Mouse (Mus musculus): ENCODE measurements around the gene Id4.

The Id4 gene

DNA sequence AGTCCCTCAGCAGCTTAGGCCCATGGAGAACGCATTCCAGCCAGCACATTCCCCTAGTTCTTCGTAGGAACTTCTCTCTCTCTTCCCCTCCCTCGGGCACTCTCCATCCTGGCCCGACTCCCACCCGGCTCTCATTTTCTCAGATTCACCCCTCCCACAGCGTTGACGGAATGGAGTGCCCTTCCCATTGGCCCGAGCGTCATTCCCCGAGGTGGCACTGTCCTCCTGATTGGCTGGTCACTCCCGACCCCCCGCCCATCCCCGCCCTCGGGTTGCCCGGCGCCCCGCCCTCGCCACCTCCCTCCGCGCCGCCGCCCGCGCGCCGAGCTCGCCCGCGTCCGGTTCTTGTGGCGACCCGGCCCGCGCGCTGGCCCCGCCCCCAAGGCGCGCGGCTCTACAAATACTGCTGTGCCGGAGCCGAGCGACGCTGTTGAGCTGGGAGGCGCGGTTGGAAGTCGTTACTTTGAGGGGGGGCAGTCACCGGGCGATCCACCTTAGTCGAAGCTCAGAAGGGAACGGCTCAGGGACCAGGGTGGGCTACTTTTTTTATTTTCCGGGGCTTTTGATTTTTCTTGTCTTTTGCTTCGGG, at the start of gene Id4:
Gene Id4 (plus strand): TSS at position 539 of the 589 bp plus-strand sequence.
- peak; percentile 91 for DNase-seq (ENCODE audit: low spot score)

DNA sequence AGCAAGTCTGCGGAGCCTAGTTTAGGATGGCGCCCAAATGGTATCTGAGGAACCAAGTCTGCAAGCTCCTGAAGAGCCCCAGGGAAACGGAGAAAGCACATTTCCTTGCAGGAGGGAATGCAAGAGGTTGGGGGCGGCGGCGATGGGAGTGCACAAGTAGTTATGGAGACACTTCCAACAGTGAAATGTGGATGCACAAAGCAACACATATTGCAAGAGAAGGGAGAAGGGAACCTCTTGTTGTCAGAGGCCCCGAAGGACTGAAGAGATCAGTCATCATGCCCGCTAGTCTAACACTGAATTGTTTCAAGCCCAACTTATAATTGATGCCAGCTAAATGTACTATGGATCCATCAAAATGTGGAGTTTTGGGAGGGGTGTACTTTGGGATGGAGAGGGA, 33.9 kb upstream of the Id4 start:
- DNase-seq (ENCODE audit: low spot score): no peak

DNA sequence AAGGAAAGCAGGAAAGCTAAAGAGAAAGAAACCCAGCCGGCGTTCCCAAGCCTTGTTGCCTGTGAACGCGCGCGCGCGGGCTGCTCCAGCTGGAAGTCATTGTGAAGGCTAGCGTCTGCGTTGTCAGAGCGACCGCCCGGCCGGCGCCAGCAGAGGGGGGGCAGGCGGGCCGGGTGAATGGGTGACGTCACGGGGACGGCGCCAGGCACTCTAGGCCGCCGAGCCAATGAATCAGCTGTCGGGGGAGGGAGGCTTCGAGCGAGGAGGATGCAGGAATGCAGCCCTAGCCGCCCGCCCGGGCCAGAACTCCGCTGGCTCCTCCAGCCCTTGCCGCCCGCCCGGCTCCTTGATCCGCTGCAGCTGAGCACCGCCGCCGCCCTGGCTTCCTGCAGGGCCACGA, 33.3 kb upstream of the Id4 start:
- peak; percentile 94 for DNase-seq (ENCODE audit: low spot score)

DNA sequence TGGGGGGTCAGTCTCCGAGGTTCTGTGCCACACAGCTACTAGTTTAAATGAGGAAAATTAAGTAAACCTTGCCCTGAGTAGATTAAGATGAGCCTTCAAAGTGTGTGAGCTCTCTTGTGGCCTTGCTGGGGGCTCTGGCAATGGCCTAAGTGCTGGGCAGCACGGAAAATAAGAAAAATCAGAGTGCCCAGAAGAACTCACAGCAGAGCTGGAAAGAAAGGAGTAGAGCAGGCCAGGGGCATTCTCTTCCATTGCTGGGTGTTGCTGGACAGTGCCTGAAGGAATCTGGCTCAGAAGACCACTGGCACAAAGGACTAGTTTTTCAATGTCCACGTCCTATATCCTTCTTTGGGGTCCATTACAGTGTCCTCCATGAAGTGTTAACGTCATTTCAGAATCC, 32.9 kb upstream of the Id4 start:
- DNase-seq (ENCODE audit: low spot score): no peak

DNA sequence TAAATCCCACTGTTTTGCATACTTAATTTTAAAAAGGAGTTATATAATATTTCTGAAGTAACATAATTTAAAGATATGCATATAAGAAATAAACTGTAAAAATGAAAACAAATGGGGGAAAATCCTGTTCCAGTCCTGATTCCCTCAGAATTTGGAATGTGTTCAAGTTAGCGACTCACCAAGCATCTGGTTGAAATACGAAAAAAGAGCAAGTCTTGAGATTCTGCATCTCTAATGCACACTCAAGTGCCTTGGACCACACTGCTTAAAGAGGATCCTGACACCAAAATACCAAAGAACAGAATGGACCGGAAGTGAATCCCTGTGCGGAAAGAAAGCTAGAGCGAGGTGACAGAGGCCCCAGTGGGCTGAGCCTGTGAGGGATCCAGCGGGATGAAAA, 30.0 kb upstream of the Id4 start:
- no peak for DNase-seq (ENCODE audit: low spot score)

DNA sequence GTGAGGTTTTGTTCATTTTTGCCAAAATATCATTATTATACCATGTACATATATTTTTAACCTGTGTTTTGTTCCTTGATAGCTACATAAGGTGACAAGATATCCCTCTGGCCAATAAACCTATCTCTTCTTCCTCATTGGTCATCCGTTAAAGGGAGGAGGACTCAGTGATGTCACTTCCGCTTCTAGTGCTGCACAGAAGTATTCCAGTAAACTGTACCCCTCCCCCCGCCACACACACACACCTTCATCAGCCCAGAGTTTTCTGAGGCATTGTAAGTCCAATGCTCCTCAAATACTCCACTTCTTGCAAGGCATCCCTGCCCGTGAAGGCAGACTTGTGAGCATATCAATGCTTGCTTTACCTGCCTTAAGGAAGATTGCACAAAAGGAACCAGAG, 24.6 kb upstream of the Id4 start:
- no peak for DNase-seq (ENCODE audit: low spot score)

DNA sequence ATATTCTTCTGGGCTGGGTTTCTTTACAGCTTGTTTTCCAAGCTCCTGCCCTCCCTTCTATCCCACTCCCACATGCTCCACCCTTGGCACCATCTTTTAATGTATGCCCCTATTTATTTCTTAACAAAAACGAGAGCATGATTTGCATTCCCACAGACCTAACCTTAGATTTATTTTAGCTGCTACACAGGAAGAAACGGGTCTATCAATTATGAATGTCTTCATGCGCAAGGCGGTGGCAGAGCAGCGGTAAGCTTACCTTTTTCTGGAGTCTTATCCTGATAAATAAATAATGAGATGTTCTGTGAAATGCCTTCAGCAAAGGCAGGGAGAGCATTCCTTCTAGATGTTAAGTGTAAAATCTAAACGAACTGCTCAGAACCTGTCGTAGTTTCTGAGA, 24.2 kb upstream of the Id4 start:
- DNase-seq (ENCODE audit: low spot score): no peak

DNA sequence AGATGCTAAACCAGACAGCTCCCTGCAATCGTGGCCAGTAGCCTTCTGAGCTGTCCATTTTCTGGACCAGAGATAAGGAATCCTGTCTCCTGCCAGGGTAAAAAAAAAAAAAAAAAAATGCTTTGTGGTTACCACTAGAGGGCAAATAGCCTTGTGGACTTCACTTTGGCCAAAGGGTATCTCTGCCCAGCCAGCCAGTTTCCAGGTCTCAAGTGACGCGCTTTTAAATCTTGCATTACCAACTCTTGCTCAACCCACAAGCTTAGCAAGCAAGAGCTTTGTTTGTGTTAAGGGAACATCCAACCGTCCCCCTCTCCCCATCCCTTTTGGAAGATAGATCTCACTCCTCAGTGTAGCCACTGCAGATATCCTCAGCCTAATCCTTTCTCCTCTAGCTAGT, 23.5 kb upstream of the Id4 start:
- no peak for DNase-seq (ENCODE audit: low spot score)

DNA sequence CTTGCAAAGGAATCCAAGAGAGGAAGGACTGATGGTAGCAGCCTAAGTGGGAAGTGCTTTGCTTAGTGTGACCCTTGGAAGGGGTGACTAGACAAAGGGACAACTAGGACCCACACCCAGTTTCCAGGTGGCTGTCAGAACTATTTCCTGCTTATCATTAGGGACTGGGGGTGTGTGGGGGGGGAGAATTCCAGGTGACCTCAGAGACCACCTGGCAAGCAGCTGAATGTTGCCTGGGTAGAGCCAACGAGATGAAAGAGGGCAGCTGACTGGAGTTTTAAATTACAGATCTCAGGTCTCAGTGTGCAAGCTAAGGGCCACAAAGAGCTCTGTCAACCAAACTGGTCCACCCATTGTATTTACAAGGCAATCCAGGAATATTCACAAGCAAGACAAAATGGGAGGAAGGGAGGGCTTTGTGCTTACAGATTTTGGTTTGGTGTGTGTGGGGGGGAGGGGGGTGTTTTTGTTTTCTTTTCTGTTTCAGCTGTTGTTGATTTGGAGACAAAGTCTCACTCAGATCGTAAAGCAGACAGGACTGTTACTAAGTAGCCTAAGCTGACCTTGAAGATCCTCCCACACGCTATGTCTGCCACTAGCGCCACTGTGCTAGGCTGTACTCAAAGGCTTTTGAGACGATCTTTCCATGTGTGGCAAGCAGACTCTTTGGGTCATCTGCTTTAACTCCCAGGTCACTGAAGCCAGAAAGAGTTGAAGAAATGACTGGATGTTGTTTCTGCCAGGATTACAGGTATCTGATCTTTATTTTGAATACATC, 15.6 kb upstream of the Id4 start:
- DNase-seq (ENCODE audit: low spot score): no peak

DNA sequence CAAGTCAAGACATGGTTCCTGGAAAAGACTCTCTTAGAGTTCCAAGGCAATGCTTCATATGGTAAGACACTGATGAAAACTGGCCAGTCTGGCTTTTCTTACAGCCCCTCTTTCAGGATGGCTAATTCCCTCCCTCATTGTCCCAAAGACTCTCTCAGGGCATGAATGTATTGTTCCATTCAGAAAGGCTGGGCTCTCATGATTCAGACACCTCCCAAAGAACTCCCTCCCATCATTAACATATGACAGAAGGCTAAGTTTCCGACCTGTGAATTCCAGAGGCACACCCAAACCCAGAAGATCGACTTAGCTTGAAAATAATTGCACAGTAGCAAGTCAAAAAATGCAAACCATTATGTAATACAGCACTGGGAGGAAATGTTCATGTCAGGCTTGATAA, 8.5 kb upstream of the Id4 start:
- DNase-seq (ENCODE audit: low spot score): no peak

DNA sequence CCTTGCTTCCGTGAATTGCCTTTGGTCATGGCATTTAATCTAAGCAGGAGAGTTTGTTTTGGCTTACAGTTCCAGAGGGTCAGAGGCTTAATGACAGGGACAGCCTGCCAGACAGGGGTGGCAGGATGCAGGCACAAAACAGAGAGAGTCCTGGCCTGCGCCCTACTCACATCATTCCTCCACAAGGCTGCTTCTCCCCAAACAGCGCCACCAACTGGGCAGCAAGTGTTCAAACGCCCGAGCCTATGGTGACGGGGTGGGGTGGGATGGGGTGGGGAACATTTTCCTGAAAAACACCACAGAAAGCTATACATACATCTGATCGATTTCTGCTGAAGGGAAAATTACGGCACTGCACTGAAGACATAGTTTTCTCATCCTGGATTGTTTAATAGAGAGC, 6.0 kb upstream of the Id4 start:
- no peak for DNase-seq (ENCODE audit: low spot score)

DNA sequence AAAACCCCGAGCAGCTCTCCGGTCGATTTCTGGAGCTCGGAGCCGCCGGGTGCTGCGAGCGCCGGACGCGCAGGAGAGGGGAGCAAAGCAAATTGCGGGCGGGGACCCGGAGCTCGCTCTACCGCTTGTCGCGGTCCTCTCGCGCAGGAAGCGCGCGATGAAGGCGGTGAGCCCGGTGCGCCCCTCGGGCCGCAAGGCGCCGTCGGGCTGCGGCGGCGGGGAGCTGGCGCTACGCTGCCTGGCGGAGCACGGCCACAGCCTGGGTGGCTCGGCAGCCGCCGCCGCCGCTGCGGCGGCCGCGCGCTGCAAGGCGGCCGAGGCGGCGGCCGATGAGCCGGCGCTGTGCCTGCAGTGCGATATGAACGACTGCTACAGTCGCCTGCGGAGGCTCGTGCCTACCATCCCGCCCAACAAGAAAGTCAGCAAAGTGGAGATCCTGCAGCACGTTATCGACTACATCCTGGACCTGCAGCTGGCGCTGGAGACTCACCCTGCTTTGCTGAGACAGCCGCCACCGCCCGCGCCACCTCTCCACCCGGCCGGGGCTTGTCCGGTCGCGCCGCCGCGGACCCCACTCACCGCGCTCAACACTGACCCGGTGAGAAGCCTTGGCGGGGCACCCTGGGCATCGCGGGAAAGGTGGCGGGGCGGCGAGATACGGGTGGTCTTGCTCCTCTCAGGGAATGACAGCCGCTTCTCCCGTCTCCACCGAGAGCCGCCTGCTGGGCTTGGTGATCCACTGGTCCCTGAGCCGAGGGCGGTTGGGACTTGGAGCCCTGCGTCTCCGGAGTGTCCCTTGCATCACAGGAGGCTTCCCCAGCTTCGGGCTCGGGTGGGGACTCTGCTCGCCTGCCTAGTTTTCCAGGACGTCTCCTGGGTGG, 553 bp downstream of the Id4 start:
- DNase-seq (ENCODE audit: low spot score): peak; percentile 16

DNA sequence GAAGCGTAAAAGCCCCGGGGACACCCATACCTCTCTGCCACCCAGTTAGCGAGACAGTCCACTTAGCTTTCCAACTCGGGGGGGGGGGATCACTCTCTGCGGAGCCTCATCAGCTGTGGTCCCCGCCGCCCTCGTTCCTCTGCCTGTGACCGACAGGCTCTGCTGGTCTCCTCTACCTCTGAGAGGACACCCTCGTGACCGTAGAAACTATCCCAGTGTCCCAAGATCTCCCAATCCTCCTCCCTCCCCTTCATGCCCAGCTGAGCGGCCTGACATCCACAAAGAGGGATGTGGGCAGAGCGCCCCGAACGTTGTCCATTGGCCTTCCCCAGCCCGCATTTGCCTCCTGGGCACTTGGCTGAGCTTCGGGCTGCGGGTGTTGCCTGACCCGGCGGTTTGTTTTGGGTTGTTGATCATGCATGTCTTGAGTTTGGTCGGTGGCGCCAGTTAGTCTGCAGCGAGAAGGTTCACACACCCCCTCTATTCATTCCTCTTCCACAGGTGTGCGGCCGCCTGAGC, 1.5 kb downstream of the Id4 start:
- no peak for DNase-seq (ENCODE audit: low spot score)

DNA sequence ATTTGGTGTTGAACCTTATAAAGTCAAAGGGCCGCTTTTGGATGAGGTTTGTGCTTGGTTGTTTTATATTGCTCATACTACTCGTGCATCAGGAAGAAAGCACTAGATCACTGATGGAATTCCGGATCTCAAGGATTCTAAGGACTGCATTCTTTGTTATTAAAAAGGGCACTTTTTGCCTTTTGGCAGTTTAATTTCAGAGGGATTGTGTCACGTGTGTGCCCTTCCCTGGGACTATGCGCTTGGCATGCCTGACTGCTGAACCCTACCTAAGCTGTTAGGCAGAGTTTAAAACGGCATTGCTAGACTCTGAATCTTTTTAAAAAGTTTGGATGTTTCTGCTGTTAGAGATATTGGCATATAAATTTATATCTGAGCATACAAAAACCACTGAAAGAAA, 4.0 kb downstream of the Id4 start:
- no peak for DNase-seq (ENCODE audit: low spot score)

DNA sequence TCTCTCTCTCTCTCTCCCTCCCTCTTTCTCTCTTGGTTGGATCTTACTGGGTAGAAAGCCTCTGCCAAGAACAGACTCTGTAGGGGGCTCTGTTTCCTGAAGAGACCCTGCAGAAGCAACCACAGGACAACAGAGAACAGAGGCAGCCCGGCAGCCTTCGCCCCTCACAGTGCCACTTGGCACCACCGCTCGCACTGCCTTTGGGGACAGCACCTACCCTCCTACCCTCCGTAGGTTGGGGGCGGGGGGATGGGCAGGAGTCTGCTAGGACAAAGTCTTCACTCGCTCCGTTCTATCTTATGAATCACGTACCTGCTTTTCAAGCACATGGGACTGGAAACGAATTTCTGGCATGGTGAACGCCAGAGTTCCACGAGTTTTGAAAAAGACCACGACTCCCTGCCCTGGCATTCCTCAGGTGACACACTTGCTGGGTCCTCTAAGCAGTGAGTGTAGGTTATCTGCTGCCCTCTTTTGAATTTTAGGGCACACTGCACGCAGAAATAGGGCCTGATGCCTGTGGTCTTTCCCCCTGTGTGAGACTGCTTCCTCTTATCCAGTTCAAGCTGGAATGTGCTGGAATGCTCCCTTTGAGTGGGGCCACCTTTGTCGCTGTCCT, 12.5 kb downstream of the Id4 start:
- DNase-seq (ENCODE audit: low spot score): peak; percentile 41

DNA sequence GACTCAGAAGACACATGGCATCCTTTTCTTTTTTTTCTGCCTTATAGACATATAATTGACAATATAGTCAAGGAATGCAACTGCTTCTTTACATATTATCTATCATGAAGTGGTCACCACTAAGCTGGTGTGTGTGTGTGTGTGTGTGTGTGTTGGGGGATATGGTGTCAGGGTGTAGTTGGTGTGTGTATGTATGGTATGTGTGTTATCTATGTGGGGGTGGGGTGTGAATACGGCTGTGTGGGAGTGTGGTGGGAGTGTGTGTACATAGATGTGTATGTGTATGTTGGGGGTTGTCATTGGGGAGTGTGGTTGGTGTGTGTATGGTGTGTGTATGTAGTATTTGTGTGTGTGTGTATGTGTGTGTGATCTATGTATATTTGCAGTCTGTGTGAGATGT, 13.1 kb downstream of the Id4 start:
- no peak for DNase-seq (ENCODE audit: low spot score)

DNA sequence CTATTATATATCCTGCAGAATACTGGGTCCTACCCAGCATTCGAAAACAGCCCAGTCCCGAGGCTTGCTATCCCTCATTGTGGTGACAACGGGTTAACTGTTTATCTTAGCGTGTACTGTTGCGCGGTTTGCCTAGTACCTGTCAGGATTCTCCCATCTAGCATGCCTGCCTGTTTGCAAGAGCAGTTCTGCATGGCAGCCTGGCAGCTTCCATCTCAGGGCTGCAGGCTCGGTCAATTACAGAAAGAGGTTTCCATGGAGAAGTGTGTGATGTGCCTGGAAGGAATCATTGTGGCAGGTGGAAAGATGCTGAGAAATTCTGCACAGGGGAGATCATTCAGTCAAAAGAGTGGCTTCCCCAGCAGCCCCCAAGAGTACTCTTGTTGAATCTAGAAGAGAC, 16.0 kb downstream of the Id4 start:
- DNase-seq (ENCODE audit: low spot score): no peak

DNA sequence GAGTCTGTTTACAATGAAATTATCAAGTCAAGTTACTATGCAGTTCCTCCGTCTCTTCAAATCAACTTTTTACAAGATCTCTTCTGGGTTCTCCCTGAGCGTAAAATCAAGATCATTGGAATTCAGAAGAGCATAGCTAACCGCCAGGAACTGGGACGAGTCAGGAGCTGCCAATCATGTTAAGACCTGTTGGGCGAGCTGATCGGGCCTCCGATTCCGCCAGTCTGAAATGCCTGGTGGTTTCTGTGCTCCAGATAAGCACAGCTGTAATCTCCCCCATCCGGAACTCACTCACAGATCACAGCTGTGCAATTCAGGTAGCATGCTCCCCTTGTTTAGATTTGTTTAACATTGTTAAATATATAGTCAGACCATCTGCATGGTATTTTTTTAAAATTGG, 23.4 kb downstream of the Id4 start:
- DNase-seq (ENCODE audit: low spot score): no peak

DNA sequence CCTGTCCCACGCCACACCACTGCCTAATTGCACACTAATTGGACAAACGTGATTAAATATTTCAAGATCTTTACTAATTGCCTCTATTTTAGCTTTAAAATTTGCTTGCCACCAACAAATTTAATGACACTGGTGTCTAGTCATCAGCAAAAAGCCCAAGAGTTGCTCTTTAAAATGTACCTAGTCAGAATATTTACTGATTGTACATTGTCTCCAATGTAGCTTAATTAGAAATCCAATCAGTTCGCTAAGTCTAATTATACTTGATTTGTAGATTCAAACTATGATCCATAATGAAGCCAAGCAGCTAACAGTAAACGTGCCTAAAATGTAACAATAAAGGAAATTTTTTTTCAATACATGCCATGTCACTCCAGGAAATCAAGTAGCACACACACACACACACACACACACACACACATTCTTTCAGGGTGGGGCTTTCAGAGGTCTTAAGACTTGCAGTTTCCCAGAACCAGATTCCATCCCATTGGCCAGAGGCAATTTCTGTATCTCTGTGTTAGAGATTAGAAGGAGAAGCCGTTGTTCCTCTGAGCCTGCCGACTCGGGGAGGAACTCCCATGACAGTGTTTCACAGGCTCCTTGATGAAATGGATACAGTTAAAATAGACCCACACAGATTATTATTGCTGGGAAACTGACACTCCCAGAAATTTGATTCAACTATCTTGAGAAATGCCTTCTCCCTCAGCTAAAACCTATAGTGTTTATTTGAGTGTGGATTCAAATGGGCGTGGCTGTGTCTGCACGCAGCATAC, 24.1 kb downstream of the Id4 start:
- no peak for DNase-seq (ENCODE audit: low spot score)

DNA sequence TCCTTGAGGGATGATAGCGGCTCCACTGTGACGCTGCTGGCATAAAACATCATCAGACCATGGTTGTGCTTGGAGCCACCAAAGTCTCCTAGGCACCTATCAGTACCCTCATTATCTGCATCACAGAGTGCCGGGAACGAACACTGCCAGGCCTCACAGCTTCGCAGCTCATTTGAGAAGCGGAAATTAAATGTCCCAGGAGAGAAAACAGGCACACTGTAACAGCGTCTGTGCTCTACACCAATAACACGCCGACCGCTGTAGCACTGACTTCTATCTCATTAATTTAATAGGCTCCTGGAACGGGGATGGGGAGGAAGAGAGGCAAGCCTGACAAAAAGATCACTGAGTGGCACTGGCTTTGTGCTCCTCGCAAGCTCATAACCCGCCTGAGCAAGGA, 29.4 kb downstream of the Id4 start:
- DNase-seq (ENCODE audit: low spot score): no peak

DNA sequence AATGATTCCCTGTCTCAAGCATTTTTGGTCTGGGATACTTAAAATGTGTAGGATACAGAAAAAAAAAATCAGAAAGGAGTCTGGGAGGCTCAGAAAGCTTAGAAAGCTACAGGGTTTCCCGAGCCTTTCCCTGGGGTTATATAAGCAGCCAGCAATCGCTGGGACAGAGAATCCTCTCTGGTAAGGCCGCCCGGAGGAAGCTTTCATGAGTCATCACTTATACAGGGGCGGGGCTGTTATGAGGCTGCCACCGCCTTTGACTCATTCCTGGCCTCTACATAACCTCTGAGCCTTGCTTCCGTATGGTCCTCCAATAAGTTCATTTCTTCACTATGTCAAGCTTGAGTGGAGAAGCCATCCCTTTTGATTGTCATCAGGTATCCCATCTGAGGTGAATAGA, 53.5 kb downstream of the Id4 start:
- no peak for DNase-seq (ENCODE audit: low spot score)

All from layer of hippocampus, adult 11-12 months (tissue).